8 mouse cellular contexts compared by ENCODE assay signal in the genomic region with DNA sequence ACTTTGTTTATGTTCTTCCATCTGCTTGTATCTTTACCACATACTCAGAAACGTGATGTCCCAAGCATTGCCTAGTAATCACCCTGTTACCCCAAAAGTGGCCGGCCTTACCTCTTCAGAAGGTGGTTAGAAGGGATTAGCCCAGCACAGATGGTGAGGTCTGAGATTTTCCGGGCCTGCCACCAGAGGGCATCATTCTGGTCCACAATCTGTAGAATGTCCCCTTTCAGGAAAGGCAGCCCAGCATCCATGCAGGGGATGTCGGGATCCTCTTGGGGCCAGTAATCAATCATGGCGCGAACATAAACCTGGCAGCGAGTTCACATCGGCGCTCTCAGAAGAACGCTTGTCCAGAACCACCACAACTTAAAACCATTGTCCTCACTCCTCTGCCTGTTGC. TPM values are rescaled to one million over a fixed set of nuclear protein-coding genes. Genes with fewer than 3 reads are reported as not detected.
DNase-seq lines count a peak whose midpoint lies in the region; ATAC-seq and TF ChIP-seq lines count a peak whose summit lies in the region.

No protein-coding gene starts in this region.

- H3K27me3 ChIP-seq in embryonic facial prominence, embryonic 11.5 days (ENCODE audit: control insufficient read depth, insufficient read depth, low read length): no peaks in the 10 kb centered on the region

- H3K4me3 ChIP-seq in gastrocnemius, adult 2 months: no peak overlapping the region
- no peak overlapping the region for H3K4me3 ChIP-seq in embryonic facial prominence, embryonic 11.5 days (ENCODE audit: low read depth, low read length)

- H3K36me3 ChIP-seq in embryonic facial prominence, embryonic 11.5 days (replicated peaks; ENCODE audit: control insufficient read depth, insufficient read depth, low read depth, low read length): no peaks in the 10 kb centered on the region

- TF ChIP-seq CTCF in gastrocnemius, adult 2 months (IDR thresholded peaks at IDR 0.05): peak; percentile 58

- intact Hi-C loops in gastrocnemius, adult 2 months (cut with DNase I): loop anchor here (2.0 kb wide), 1 partner anchor 94 kb away; no protein-coding TSS in a partner anchor

- no peak overlapping the region for H3K4me2 ChIP-seq in embryonic facial prominence, embryonic 11.5 days (ENCODE audit: low read depth, low read length)

- no peaks in the 10 kb centered on the region for H3K4me1 ChIP-seq in embryonic facial prominence, embryonic 11.5 days (ENCODE audit: control insufficient read depth, insufficient read depth, low read length)

- peak; percentile 32 for DNase-seq in gastrocnemius, adult 2 months
- DNase-seq in gastrocnemius, adult 8-10 months (ENCODE audit: low spot score in 2 of 2): no peak
- peak; percentile 39 for DNase-seq in urinary bladder, postnatal 25 days (ENCODE audit: low spot score)
- DNase-seq in urinary bladder, postnatal 4 days (ENCODE audit: low spot score in 2 of 2): no peak
- DNase-seq in embryonic facial prominence, embryonic 11.5 days (ENCODE audit: low spot score): peak; percentile 20
- peak; percentile 39 for DNase-seq in retina, embryonic 14.5 days (ENCODE audit: low spot score)
- no peak for DNase-seq in frontal cortex, postnatal 25 days (ENCODE audit: low spot score in 2 of 2)
- no peak for DNase-seq in MN1 (ENCODE audit: low spot score)

- WGBS in embryonic facial prominence, embryonic 11.5 days: 73% methylated on average over 10 of the region's 10 CpGs

- no peak overlapping the region for H3K27ac ChIP-seq in gastrocnemius, adult 2 months
- H3K27ac ChIP-seq in embryonic facial prominence, embryonic 11.5 days (replicated peaks; ENCODE audit: low read depth, low read length): no peak overlapping the region

- no peak overlapping the region for H3K9ac ChIP-seq in embryonic facial prominence, embryonic 11.5 days (replicated peaks; ENCODE audit: low read length)

- H3K9me3 ChIP-seq in embryonic facial prominence, embryonic 11.5 days (replicated peaks; ENCODE audit: control insufficient read depth, low read length): no peaks in the 10 kb centered on the region

- no peak for ATAC-seq in embryonic facial prominence, embryonic 11.5 days (replicated peaks; ENCODE audit: insufficient number of reproducible peaks, low FRiP score, low TSS enrichment, low read depth)

RNA-seq across cellular contexts. Expression of gene Mpp4, which starts 18.6 kb away (rescaled TPM):
- total RNA-seq in gastrocnemius, adult 2 months (2021): under 1 TPM in 1 of 2 experiments, not detected in 1; 0.22 TPM
- total RNA-seq in gastrocnemius, adult 8-10 months (2022): under 1 TPM in 2 of 4 experiments, not detected in 2; 0.11 to 0.13 TPM
- polyA plus RNA-seq in embryonic facial prominence, embryonic 11.5 days (2014; fragmentation: Nextera tagmentation; extraction: Ambion mirVana): 0.17 and 0.49 TPM in 2 replicates

RNA-seq across cellular contexts. Expression of gene Tmem237, which starts 24.3 kb away (rescaled TPM):
- 1 to 10 TPM; 3.5 to 4.1 TPM for total RNA-seq in gastrocnemius, adult 2 months (2021)
- 1 to 10 TPM; 4.2 to 6.1 (median 4.4) TPM for total RNA-seq in gastrocnemius, adult 8-10 months (2022)
- polyA plus RNA-seq in embryonic facial prominence, embryonic 11.5 days (2014; fragmentation: Nextera tagmentation; extraction: Ambion mirVana): 38.9 and 44.1 TPM in 2 replicates

RNA-seq across cellular contexts. Expression of gene C2cd6, which starts 49.8 kb away (rescaled TPM):
- not detected for total RNA-seq in gastrocnemius, adult 2 months (2021)
- total RNA-seq in gastrocnemius, adult 8-10 months (2022): not detected
- polyA plus RNA-seq in embryonic facial prominence, embryonic 11.5 days (2014; fragmentation: Nextera tagmentation; extraction: Ambion mirVana): not detected in 2 replicates

Comparison
In these comparisons a context has a peak if more than half of its experiments do, and no peak if none do; other contexts are left out.
1. DNase-seq: peak in gastrocnemius, adult 2 months (single experiment), urinary bladder, postnatal 25 days (single experiment), embryonic facial prominence, embryonic 11.5 days (single experiment) and retina, embryonic 14.5 days (single experiment); none in gastrocnemius, adult 8-10 months (0 of 2), urinary bladder, postnatal 4 days (0 of 2), frontal cortex, postnatal 25 days (0 of 2) and MN1 (single experiment).